Mouse (Mus musculus): Measurements from ENCODE around the gene Erich2.

Erich2 gene

GRCm38 (mm10) chr2:70562611-70562980 is 54.0 kb downstream of the Erich2 start:
- DNase-seq (ENCODE audit: low spot score): no peak

- no peak for DNase-seq (ENCODE audit: low spot score)
Observed at GRCm38 (mm10) chr2:70562981-70563671, 54.5 kb downstream of the Erich2 start.

- no peak for DNase-seq (ENCODE audit: low spot score)
Observed at GRCm38 (mm10) chr2:70563721-70564645, 55.4 kb downstream of the Erich2 start.

GRCm38 (mm10) chr2:70564646-70565315 is 56.2 kb downstream of the Erich2 start:
- DNase-seq (ENCODE audit: low spot score): no peak

GRCm38 (mm10) chr2:70565651-70566602 is 57.3 kb downstream of the Erich2 start:
- no peak for DNase-seq (ENCODE audit: low spot score)

GRCm38 (mm10) chr2:70566603-70566981 is 58.0 kb downstream of the Erich2 start:
- no peak for DNase-seq (ENCODE audit: low spot score)

GRCm38 (mm10) chr2:70567071-70567681 is 58.6 kb downstream of the Erich2 start:
- DNase-seq (ENCODE audit: low spot score): no peak

GRCm38 (mm10) chr2:70567682-70568077 is 59.1 kb downstream of the Erich2 start:
- no peak for DNase-seq (ENCODE audit: low spot score)

- no peak for DNase-seq (ENCODE audit: low spot score)
Observed at GRCm38 (mm10) chr2:70568198-70568941, 59.8 kb downstream of the Erich2 start.

- no peak for DNase-seq (ENCODE audit: low spot score)
Observed at GRCm38 (mm10) chr2:70571698-70572097, 63.1 kb downstream of the Erich2 start.

- no peak for DNase-seq (ENCODE audit: low spot score)
Observed at GRCm38 (mm10) chr2:70572251-70572650, 63.6 kb downstream of the Erich2 start.

- no peak for DNase-seq (ENCODE audit: low spot score)
Observed at GRCm38 (mm10) chr2:70573544-70574210, 65.1 kb downstream of the Erich2 start.

- no peak for DNase-seq (ENCODE audit: low spot score)
Observed at GRCm38 (mm10) chr2:70588200-70588599, 79.6 kb downstream of the Erich2 start.
